Mouse (Mus musculus) midbrain, embryonic 14.5 days (tissue): Measurements from ENCODE around the gene Pdcd6. TPM values are rescaled to one million over a fixed set of nuclear protein-coding genes. Genes with fewer than 3 reads are reported as not detected.

ENCODE experiments used
- polyA plus RNA-seq: library from polyadenylated mRNA; unstranded; fragments of >200 nt; fragmentation: Nextera tagmentation; extraction: Ambion mirVana; gene quantifications from 2 replicates; pipeline ENCODE4 v1.2.1, GENCODE M21; 2014

The Pdcd6 gene
- polyA plus RNA-seq, 1 experiment from 2014 or later = 131 TPM

Other genes starting within 250 kb of the Pdcd6 start
- gene Slc9a3, start 196.1 kb downstream of the Pdcd6 start, polyA plus RNA-seq = 0.17 and 0.36 TPM in 2 replicates
- gene Exoc3, start 108.8 kb downstream of the Pdcd6 start, polyA plus RNA-seq = 125 and 145 TPM in 2 replicates
- gene Ahrr, start 25.2 kb downstream of the Pdcd6 start, polyA plus RNA-seq = 0.15 and 1.5 TPM in 2 replicates
- 153 and 196 TPM in 2 replicates for gene Sdha, start 32.7 kb upstream of the Pdcd6 start, polyA plus RNA-seq
- gene Ccdc127, start 32.7 kb upstream of the Pdcd6 start, polyA plus RNA-seq = 41.7 and 46.2 TPM in 2 replicates
- gene Lrrc14b, start 46.4 kb upstream of the Pdcd6 start, polyA plus RNA-seq = not detected in 2 replicates
- 7.3 and 9.3 TPM in 2 replicates for gene Zfp72, start 73.3 kb upstream of the Pdcd6 start, polyA plus RNA-seq
- 95.1 and 98.2 TPM in 2 replicates for gene Ftl1-ps1, start 82.1 kb upstream of the Pdcd6 start, polyA plus RNA-seq
- gene Zfp825, start 176.4 kb upstream of the Pdcd6 start, polyA plus RNA-seq = 14.3 and 15.2 TPM in 2 replicates